Mouse (Mus musculus): Measurements from ENCODE around the gene Eif4enif1. TPM values are rescaled to one million over a fixed set of nuclear protein-coding genes. Genes with fewer than 3 reads are reported as not detected.

The Eif4enif1 gene
- polyA plus RNA-seq, 1 experiment from 2014 or later = 61.3 TPM

GRCm38 (mm10) chr11:3232248-3232647, 30.1 kb downstream of the Eif4enif1 start:
- DNase-seq (ENCODE audit: low spot score) (no peak), ATAC-seq (replicated peaks; ENCODE audit: low FRiP score) (no peak)
- H3K4me1 ChIP-seq (replicated peaks; ENCODE audit: control insufficient read depth, insufficient read depth, low read length) = no peaks in the 10 kb centered on the region
- no peak overlapping the region for H3K9ac ChIP-seq (ENCODE audit: low read depth, low read length)
- no peaks in the 10 kb centered on the region for H3K9me3 ChIP-seq (ENCODE audit: control insufficient read depth, low read length)
- H3K4me2 ChIP-seq = no peak overlapping the region
- WGBS = 89% methylated on average over 3 of the region's 3 CpGs
- no peak overlapping the region for H3K4me3 ChIP-seq (ENCODE audit: low read depth, low read length)
- peaks cover 57% of the 10 kb centered on the region for H3K36me3 ChIP-seq (ENCODE audit: control insufficient read depth, insufficient read depth, low read length)
- no peak overlapping the region for H3K27ac ChIP-seq (ENCODE audit: low read depth, low read length)
- H3K27me3 ChIP-seq (replicated peaks; ENCODE audit: control insufficient read depth, insufficient read depth, low read length) = no peaks in the 10 kb centered on the region

- H3K4me3 ChIP-seq (ENCODE audit: low read depth, low read length) = no peak overlapping the region
Measured at GRCm38 (mm10) chr11:3233704-3234103, 31.5 kb downstream of the Eif4enif1 start.

GRCm38 (mm10) chr11:3235277-3235676, 33.1 kb downstream of the Eif4enif1 start:
- DNase-seq (ENCODE audit: low spot score) (no peak), ATAC-seq (replicated peaks; ENCODE audit: low FRiP score) (no peak)
- H3K27me3 ChIP-seq (replicated peaks; ENCODE audit: control insufficient read depth, insufficient read depth, low read length) = no peaks in the 10 kb centered on the region
- no peak overlapping the region for H3K4me3 ChIP-seq (ENCODE audit: low read depth, low read length)
- H3K27ac ChIP-seq (ENCODE audit: low read depth, low read length) = no peak overlapping the region
- no peaks in the 10 kb centered on the region for H3K9me3 ChIP-seq (ENCODE audit: control insufficient read depth, low read length)
- H3K4me1 ChIP-seq (replicated peaks; ENCODE audit: control insufficient read depth, insufficient read depth, low read length) = no peaks in the 10 kb centered on the region
- peaks cover 67% of the 10 kb centered on the region for H3K36me3 ChIP-seq (ENCODE audit: control insufficient read depth, insufficient read depth, low read length)
- WGBS = 84% methylated on average over 5 of the region's 5 CpGs
- no peak overlapping the region for H3K9ac ChIP-seq (ENCODE audit: low read depth, low read length)
- no peak overlapping the region for H3K4me2 ChIP-seq

More at GRCm38 (mm10) chr11:3233704-3234103, 31.5 kb downstream of the Eif4enif1 start:
- Histone ChIP-seq H3K9ac (ENCODE audit: low read depth, low read length) (no peak overlapping the region), H3K27me3 (replicated peaks; ENCODE audit: control insufficient read depth, insufficient read depth, low read length) (no peaks in the 10 kb centered on the region), H3K27ac (ENCODE audit: low read depth, low read length) (no peak overlapping the region), H3K36me3 (ENCODE audit: control insufficient read depth, insufficient read depth, low read length) (peaks cover 65% of the 10 kb centered on the region), H3K4me2 (no peak overlapping the region), H3K4me1 (replicated peaks; ENCODE audit: control insufficient read depth, insufficient read depth, low read length) (no peaks in the 10 kb centered on the region), H3K9me3 (ENCODE audit: control insufficient read depth, low read length) (no peaks in the 10 kb centered on the region)
- DNase-seq (ENCODE audit: low spot score) = no peak
- no peak for ATAC-seq (replicated peaks; ENCODE audit: low FRiP score)
- WGBS = 89% methylated on average over 4 of the region's 4 CpGs

- ATAC-seq (replicated peaks; ENCODE audit: low FRiP score) (no peak), DNase-seq (ENCODE audit: low spot score) (no peak)
- no peaks in the 10 kb centered on the region; the same call in 1 of the 2 replicates for H3K9me3 ChIP-seq (ENCODE audit: control insufficient read depth, low read length)
- H3K27me3 ChIP-seq (replicated peaks; ENCODE audit: control insufficient read depth, insufficient read depth, low read length) = no peaks in the 10 kb centered on the region
- H3K36me3 ChIP-seq (ENCODE audit: control insufficient read depth, insufficient read depth, low read length) = peaks cover 71% of the 10 kb centered on the region
- WGBS = 89% methylated on average over 7 of the region's 7 CpGs
- no peak overlapping the region for H3K4me3 ChIP-seq (ENCODE audit: low read depth, low read length)
- no peak overlapping the region for H3K9ac ChIP-seq (ENCODE audit: low read depth, low read length)
- no peaks in the 10 kb centered on the region for H3K4me1 ChIP-seq (replicated peaks; ENCODE audit: control insufficient read depth, insufficient read depth, low read length)
- no peak overlapping the region for H3K4me2 ChIP-seq
- H3K27ac ChIP-seq (ENCODE audit: low read depth, low read length) = no peak overlapping the region
Measured at GRCm38 (mm10) chr11:3242395-3242794, 40.2 kb downstream of the Eif4enif1 start.

- Histone ChIP-seq H3K27ac (ENCODE audit: low read depth, low read length) (no peak overlapping the region), H3K9ac (ENCODE audit: low read depth, low read length) (no peak overlapping the region), H3K4me1 (replicated peaks; ENCODE audit: control insufficient read depth, insufficient read depth, low read length) (no peaks in the 10 kb centered on the region), H3K27me3 (replicated peaks; ENCODE audit: control insufficient read depth, insufficient read depth, low read length) (no peaks in the 10 kb centered on the region), H3K4me2 (no peak overlapping the region), H3K4me3 (ENCODE audit: low read depth, low read length) (no peak overlapping the region), H3K36me3 (ENCODE audit: control insufficient read depth, insufficient read depth, low read length) (peaks cover 61% of the 10 kb centered on the region), H3K9me3 (ENCODE audit: control insufficient read depth, low read length) (no peaks in the 10 kb centered on the region; the same call in 1 of the 2 replicates)
- DNase-seq (ENCODE audit: low spot score) (no peak), ATAC-seq (replicated peaks; ENCODE audit: low FRiP score) (no peak)
- WGBS = 92% methylated on average over 4 of the region's 4 CpGs
Measured at GRCm38 (mm10) chr11:3243771-3244170, 41.6 kb downstream of the Eif4enif1 start.

- Histone ChIP-seq H3K36me3 (ENCODE audit: control insufficient read depth, insufficient read depth, low read length) (peaks cover 60% of the 10 kb centered on the region), H3K27ac (ENCODE audit: low read depth, low read length) (no peak overlapping the region), H3K4me2 (no peak overlapping the region), H3K9me3 (ENCODE audit: control insufficient read depth, low read length) (no peaks in the 10 kb centered on the region; the same call in 1 of the 2 replicates), H3K27me3 (replicated peaks; ENCODE audit: control insufficient read depth, insufficient read depth, low read length) (no peaks in the 10 kb centered on the region), H3K9ac (ENCODE audit: low read depth, low read length) (no peak overlapping the region), H3K4me1 (replicated peaks; ENCODE audit: control insufficient read depth, insufficient read depth, low read length) (no peaks in the 10 kb centered on the region), H3K4me3 (ENCODE audit: low read depth, low read length) (no peak overlapping the region)
- 88% methylated on average over 2 of the region's 2 CpGs for WGBS
- DNase-seq (ENCODE audit: low spot score) (no peak), ATAC-seq (replicated peaks; ENCODE audit: low FRiP score) (no peak)
Measured at GRCm38 (mm10) chr11:3247387-3247786, 45.2 kb downstream of the Eif4enif1 start.

- H3K27ac ChIP-seq (ENCODE audit: low read depth, low read length) = no peak overlapping the region
- no peaks in the 10 kb centered on the region for H3K27me3 ChIP-seq (replicated peaks; ENCODE audit: control insufficient read depth, insufficient read depth, low read length)
- DNase-seq (ENCODE audit: low spot score) (no peak), ATAC-seq (replicated peaks; ENCODE audit: low FRiP score) (peak; percentile 76)
- H3K4me2 ChIP-seq = no peak overlapping the region
- H3K4me1 ChIP-seq (replicated peaks; ENCODE audit: control insufficient read depth, insufficient read depth, low read length) = peaks cover 3% of the 10 kb centered on the region
- WGBS = 75% methylated on average over 1 of the region's 1 CpGs
- peaks cover 51% of the 10 kb centered on the region for H3K36me3 ChIP-seq (ENCODE audit: control insufficient read depth, insufficient read depth, low read length)
- no peaks in the 10 kb centered on the region for H3K9me3 ChIP-seq (ENCODE audit: control insufficient read depth, low read length)
- H3K4me3 ChIP-seq (ENCODE audit: low read depth, low read length) = no peak overlapping the region
- H3K9ac ChIP-seq (ENCODE audit: low read depth, low read length) = no peak overlapping the region
Measured at GRCm38 (mm10) chr11:3259537-3259936, 57.3 kb downstream of the Eif4enif1 start.

- Histone ChIP-seq H3K27ac (ENCODE audit: low read depth, low read length) (peak overlapping the region; percentile 89), H3K9ac (ENCODE audit: low read depth, low read length) (peak overlapping the region; percentile 99), H3K4me3 (ENCODE audit: low read depth, low read length) (peak overlapping the region; percentile 99), H3K4me2 (peak overlapping the region; percentile 93), H3K9me3 (ENCODE audit: control insufficient read depth, low read length) (no peaks in the 10 kb centered on the region), H3K27me3 (replicated peaks; ENCODE audit: control insufficient read depth, insufficient read depth, low read length) (no peaks in the 10 kb centered on the region), H3K36me3 (ENCODE audit: control insufficient read depth, insufficient read depth, low read length) (peaks cover 25% of the 10 kb centered on the region), H3K4me1 (replicated peaks; ENCODE audit: control insufficient read depth, insufficient read depth, low read length) (peaks cover 9% of the 10 kb centered on the region)
- 2% methylated on average over 26 of the region's 26 CpGs for WGBS
- ATAC-seq (replicated peaks; ENCODE audit: low FRiP score) (0 out of 2 replicates have a peak, but pooled peaks have one; percentile 13), DNase-seq (ENCODE audit: low spot score) (no peak)
Measured at GRCm38 (mm10) chr11:3265291-3266078, 63.3 kb downstream of the Eif4enif1 start.
